Mouse (Mus musculus): ENCODE measurements around the gene Prpsap2. TPM values are rescaled to one million over a fixed set of nuclear protein-coding genes. Genes with fewer than 3 reads are reported as not detected.

Prpsap2 gene
- polyA plus RNA-seq, 1 experiment from 2014 or later, result 31.3 TPM

DNA sequence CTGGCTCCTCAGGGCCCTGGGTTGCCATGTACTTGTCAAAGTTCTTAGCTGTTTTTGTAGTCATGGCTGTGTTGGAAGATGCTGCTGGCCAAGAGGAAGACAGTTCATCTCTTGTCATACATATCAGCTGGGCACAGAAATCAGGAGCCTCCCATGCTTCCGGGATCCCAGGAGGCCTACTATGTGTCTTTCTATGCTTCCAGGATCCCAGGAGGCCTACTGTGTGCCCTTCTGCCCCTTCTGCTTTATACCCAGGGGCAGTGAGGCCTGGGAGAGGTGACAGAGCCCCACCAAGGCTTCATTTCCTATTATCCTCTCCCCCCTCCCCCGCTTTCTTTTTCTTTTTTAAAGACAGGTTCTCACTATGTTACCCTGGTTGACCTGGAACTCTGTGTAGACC lies 56.3 kb downstream of the Prpsap2 start:
- no peaks in the 10 kb centered on the region for H3K36me3 ChIP-seq (ENCODE audit: control insufficient read depth, insufficient read depth, low read length)
- H3K27me3 ChIP-seq (ENCODE audit: control insufficient read depth, insufficient read depth, low read depth, low read length), result no peaks in the 10 kb centered on the region
- no peak overlapping the region for H3K4me2 ChIP-seq (ENCODE audit: low read depth, low read length)
- H3K4me1 ChIP-seq (replicated peaks; ENCODE audit: control insufficient read depth, insufficient read depth, low read length), result no peaks in the 10 kb centered on the region
- H3K4me3 ChIP-seq (ENCODE audit: low read length), result no peak overlapping the region
- ATAC-seq (ENCODE audit: low read depth), result no peak
- H3K9me3 ChIP-seq (ENCODE audit: control insufficient read depth, low read length), result no peaks in the 10 kb centered on the region
- WGBS, result 83% methylated on average over 2 of the region's 2 CpGs
- H3K9ac ChIP-seq (ENCODE audit: low read length), result no peak overlapping the region
- H3K27ac ChIP-seq (ENCODE audit: low read length), result no peak overlapping the region

DNA sequence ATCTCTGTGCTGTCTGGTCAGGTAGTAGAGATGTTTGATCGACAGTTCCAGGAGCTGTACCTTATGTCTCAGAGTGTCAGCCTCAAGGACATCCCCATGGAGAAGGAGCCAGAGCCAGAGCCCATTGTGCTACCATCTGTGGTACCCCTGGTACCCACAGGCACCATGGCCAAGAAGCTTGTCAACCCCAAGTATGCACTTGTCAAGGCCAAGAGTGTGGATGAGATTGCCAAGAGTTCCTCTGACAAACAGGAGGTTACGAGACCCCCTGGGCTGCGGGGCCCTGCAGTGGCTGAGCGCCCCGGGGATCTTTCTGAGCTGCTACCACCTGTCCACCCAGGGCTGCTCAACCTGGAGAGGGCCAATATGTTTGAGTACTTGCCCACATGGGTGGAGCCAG lies 59.4 kb downstream of the Prpsap2 start:
- no peak overlapping the region for H3K27ac ChIP-seq (ENCODE audit: low read length)
- H3K4me3 ChIP-seq (ENCODE audit: low read length), result no peak overlapping the region
- no peak overlapping the region for H3K4me2 ChIP-seq (ENCODE audit: low read depth, low read length)
- H3K27me3 ChIP-seq (ENCODE audit: control insufficient read depth, insufficient read depth, low read depth, low read length), result no peaks in the 10 kb centered on the region
- no peak overlapping the region for H3K9ac ChIP-seq (ENCODE audit: low read length)
- H3K36me3 ChIP-seq (ENCODE audit: control insufficient read depth, insufficient read depth, low read length), result no peaks in the 10 kb centered on the region
- 96% methylated on average over 5 of the region's 5 CpGs for WGBS
- ATAC-seq (ENCODE audit: low read depth), result no peak
- no peaks in the 10 kb centered on the region for H3K4me1 ChIP-seq (replicated peaks; ENCODE audit: control insufficient read depth, insufficient read depth, low read length)
- H3K9me3 ChIP-seq (ENCODE audit: control insufficient read depth, low read length), result no peaks in the 10 kb centered on the region

DNA sequence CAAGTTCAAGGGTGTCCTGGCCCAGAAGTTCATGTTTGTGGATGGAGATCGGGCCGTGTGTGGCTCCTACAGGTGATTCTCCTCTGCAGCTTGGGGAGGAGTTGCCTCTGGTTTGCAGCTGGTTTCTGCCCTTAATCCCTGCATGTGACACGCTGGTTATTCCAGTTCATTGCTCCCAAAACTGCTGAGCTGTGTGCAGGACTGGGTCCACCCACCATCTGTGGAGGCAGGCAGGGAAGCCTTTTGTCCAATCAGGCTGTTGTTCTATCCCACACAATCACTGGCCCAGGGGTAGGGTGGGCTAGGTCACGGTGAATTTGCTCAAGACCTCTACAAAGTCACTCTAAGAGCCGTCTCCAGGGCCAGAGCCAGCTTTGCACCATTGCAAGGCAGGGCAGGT lies 60.2 kb downstream of the Prpsap2 start:
- no peak overlapping the region for H3K27ac ChIP-seq (ENCODE audit: low read length)
- WGBS, result 82% methylated on average over 5 of the region's 5 CpGs

DNA sequence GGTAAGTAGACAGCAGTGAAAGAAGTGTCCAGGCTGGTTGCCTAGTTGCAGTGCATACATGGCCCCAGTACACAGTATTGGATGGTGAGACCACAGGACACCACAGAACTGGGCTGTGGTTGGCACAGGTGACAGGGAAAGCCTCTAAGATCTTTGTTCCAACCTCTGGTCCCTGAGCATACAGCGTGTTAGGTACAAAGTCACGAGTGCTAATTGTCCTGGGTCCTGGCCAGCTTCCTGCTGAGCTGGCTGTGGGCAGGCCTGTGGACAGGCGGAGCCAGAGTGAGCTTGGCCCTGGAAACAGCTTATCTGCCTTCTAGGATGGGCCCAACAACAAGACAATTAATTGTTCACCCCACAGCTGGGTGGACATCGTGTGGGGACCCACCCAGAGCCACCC lies 62.0 kb downstream of the Prpsap2 start:
- H3K36me3 ChIP-seq (ENCODE audit: control insufficient read depth, insufficient read depth, low read length), result no peaks in the 10 kb centered on the region
- H3K4me3 ChIP-seq (ENCODE audit: low read length), result no peak overlapping the region
- H3K4me2 ChIP-seq (ENCODE audit: low read depth, low read length), result no peak overlapping the region
- no peaks in the 10 kb centered on the region for H3K27me3 ChIP-seq (ENCODE audit: control insufficient read depth, insufficient read depth, low read depth, low read length)
- no peaks in the 10 kb centered on the region for H3K9me3 ChIP-seq (ENCODE audit: control insufficient read depth, low read length)
- no peak overlapping the region for H3K9ac ChIP-seq (ENCODE audit: low read length)
- H3K4me1 ChIP-seq (replicated peaks; ENCODE audit: control insufficient read depth, insufficient read depth, low read length), result no peaks in the 10 kb centered on the region
- no peak for ATAC-seq (ENCODE audit: low read depth)
- no peak overlapping the region for H3K27ac ChIP-seq (ENCODE audit: low read length)
- 58% methylated on average over 4 of the region's 4 CpGs for WGBS

More for the DNA sequence above, 60.2 kb downstream of the Prpsap2 start:
- Histone ChIP-seq H3K27me3 (ENCODE audit: control insufficient read depth, insufficient read depth, low read depth, low read length) (no peaks in the 10 kb centered on the region), H3K4me2 (ENCODE audit: low read depth, low read length) (no peak overlapping the region), H3K9me3 (ENCODE audit: control insufficient read depth, low read length) (no peaks in the 10 kb centered on the region), H3K4me3 (ENCODE audit: low read length) (no peak overlapping the region), H3K36me3 (ENCODE audit: control insufficient read depth, insufficient read depth, low read length) (no peaks in the 10 kb centered on the region), H3K9ac (ENCODE audit: low read length) (no peak overlapping the region), H3K4me1 (replicated peaks; ENCODE audit: control insufficient read depth, insufficient read depth, low read length) (no peaks in the 10 kb centered on the region)
- ATAC-seq (ENCODE audit: low read depth), result no peak

DNA sequence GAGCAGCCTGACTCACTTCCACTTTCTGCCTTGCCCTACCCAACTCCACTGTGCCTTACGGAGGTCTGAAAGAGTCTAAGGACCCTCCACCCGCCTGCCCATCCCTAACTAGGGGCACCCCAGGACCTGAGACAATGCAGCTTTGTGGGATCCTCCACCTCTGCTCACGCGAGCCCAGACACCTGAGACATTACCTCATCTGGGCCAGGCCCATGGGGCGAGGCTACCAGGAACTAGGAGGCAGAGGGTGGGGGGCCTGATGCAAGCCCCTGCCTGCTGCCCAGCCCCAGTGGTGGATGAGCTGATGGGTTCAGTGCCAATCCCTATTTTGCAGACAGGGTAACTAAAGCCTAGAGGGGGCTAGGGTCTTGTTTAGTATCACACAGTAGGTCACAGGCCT lies 62.4 kb downstream of the Prpsap2 start:
- H3K27ac ChIP-seq (ENCODE audit: low read length), result no peak overlapping the region
- no peaks in the 10 kb centered on the region for H3K4me1 ChIP-seq (replicated peaks; ENCODE audit: control insufficient read depth, insufficient read depth, low read length)
- no peaks in the 10 kb centered on the region for H3K9me3 ChIP-seq (ENCODE audit: control insufficient read depth, low read length)
- H3K4me3 ChIP-seq (ENCODE audit: low read length), result no peak overlapping the region
- no peak overlapping the region for H3K4me2 ChIP-seq (ENCODE audit: low read depth, low read length)
- no peak for ATAC-seq (ENCODE audit: low read depth)
- H3K36me3 ChIP-seq (ENCODE audit: control insufficient read depth, insufficient read depth, low read length), result no peaks in the 10 kb centered on the region
- 62% methylated on average over 5 of the region's 5 CpGs for WGBS
- no peak overlapping the region for H3K9ac ChIP-seq (ENCODE audit: low read length)
- H3K27me3 ChIP-seq (ENCODE audit: control insufficient read depth, insufficient read depth, low read depth, low read length), result no peaks in the 10 kb centered on the region

DNA sequence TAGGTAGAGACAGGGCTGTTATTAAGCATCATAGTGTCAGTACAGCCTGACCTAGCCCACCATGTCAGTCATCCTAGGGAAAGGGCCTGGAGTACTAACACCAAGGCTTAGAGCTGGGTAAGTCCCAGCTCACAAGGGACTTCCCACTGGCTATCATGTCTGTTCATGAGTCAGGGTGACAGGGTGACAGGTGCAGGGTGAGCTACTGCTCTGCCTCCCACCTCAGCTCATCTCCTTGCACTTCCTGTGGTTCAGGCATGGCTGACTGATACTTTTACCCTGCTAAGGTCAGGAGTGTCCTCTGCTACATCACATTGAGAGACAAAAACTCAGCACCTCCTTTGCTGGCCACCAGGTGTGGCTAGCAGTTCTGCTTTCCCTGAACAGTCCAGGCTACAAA lies 63.0 kb downstream of the Prpsap2 start:
- Histone ChIP-seq H3K27me3 (ENCODE audit: control insufficient read depth, insufficient read depth, low read depth, low read length) (no peaks in the 10 kb centered on the region), H3K4me1 (replicated peaks; ENCODE audit: control insufficient read depth, insufficient read depth, low read length) (no peaks in the 10 kb centered on the region), H3K9ac (ENCODE audit: low read length) (no peak overlapping the region), H3K9me3 (ENCODE audit: control insufficient read depth, low read length) (no peaks in the 10 kb centered on the region), H3K36me3 (ENCODE audit: control insufficient read depth, insufficient read depth, low read length) (no peaks in the 10 kb centered on the region), H3K4me3 (ENCODE audit: low read length) (no peak overlapping the region), H3K27ac (ENCODE audit: low read length) (no peak overlapping the region), H3K4me2 (ENCODE audit: low read depth, low read length) (no peak overlapping the region)
- no peak for ATAC-seq (ENCODE audit: low read depth)

DNA sequence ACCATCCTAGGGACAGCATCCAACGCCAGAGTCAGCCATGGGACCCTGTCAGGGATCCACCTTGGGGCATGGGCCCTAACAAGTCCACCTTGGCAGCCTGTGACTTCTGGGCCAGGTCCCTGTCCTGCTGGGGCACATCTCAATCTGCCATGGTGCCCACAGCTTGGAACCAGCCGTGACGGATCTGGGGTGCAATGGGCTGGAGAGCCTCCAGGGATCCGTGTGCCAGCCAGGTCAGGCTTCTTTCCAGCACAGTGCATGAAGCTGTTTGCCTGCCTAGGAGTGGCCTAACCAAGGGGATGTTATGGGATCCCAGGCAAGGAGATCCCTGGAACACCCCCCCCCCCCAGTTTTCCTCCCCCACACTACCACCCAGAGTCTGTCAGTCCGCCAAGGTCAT lies 68.9 kb downstream of the Prpsap2 start:
- H3K27ac ChIP-seq (ENCODE audit: low read length), result no peak overlapping the region
- H3K27me3 ChIP-seq (ENCODE audit: control insufficient read depth, insufficient read depth, low read depth, low read length), result no peaks in the 10 kb centered on the region
- 87% methylated on average over 5 of the region's 5 CpGs for WGBS
- H3K4me3 ChIP-seq (ENCODE audit: low read length), result no peak overlapping the region
- H3K4me2 ChIP-seq (ENCODE audit: low read depth, low read length), result no peak overlapping the region
- no peak overlapping the region for H3K9ac ChIP-seq (ENCODE audit: low read length)
- H3K4me1 ChIP-seq (replicated peaks; ENCODE audit: control insufficient read depth, insufficient read depth, low read length), result no peaks in the 10 kb centered on the region
- no peaks in the 10 kb centered on the region for H3K36me3 ChIP-seq (ENCODE audit: control insufficient read depth, insufficient read depth, low read length)
- no peaks in the 10 kb centered on the region for H3K9me3 ChIP-seq (ENCODE audit: control insufficient read depth, low read length)
- ATAC-seq (ENCODE audit: low read depth), result no peak

DNA sequence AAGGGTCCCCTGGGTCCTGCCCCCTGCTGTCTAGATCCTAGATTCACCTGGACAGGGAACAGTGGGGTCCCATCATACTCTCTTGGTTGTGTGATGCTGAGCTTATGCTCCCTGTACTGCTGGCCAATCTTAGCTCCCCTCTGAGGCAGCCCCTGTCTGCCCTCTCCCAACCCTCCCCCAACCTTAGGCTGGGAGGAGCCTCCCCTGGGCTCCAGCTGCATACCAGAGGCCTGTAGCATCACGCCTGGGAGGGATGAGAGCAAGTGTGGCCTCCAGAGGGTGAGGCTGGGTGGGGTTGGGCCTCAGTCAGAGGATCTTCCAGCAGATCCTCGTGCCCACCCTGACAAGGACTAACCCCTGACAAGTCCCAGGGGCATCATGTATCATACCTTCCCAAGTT lies 74.3 kb downstream of the Prpsap2 start:
- Histone ChIP-seq H3K4me3 (ENCODE audit: low read length) (no peak overlapping the region), H3K4me1 (replicated peaks; ENCODE audit: control insufficient read depth, insufficient read depth, low read length) (peaks cover 10% of the 10 kb centered on the region; the same call in 1 of the 2 replicates), H3K9ac (ENCODE audit: low read length) (no peak overlapping the region), H3K27ac (ENCODE audit: low read length) (no peak overlapping the region), H3K9me3 (ENCODE audit: control insufficient read depth, low read length) (no peaks in the 10 kb centered on the region), H3K27me3 (ENCODE audit: control insufficient read depth, insufficient read depth, low read depth, low read length) (peaks cover 28% of the 10 kb centered on the region), H3K4me2 (ENCODE audit: low read depth, low read length) (no peak overlapping the region), H3K36me3 (ENCODE audit: control insufficient read depth, insufficient read depth, low read length) (no peaks in the 10 kb centered on the region)
- ATAC-seq (ENCODE audit: low read depth), result no peak
- WGBS, result 45% methylated on average over 2 of the region's 2 CpGs

DNA sequence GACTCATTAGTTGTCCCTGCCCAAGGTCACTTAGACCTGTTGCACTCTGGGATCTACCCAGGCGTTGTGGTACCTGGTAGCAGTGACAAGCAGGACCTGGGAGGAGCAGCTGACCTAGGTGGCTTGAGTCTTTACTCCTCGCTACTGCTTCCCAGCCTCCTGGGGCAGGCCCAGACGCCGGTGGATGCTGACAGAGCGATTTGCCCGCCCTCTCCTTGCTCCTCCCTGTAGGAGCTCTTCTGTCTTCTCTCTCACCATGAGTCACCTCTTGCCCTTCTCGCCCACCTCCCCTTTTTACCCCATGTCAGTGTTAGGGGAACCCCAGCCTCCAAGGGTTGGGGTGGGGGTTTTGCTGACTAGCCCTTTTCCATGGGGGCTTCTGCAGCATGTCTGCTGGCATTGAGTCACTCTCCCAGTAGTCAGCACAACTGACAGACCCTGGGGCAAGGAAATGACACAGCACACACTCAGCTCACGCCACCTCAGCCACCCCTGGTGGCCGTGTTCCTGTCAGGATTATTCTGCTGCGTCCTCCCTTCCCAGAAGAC lies 74.9 kb downstream of the Prpsap2 start:
- ATAC-seq (ENCODE audit: low read depth), result no peak
- no peak overlapping the region for H3K4me3 ChIP-seq (ENCODE audit: low read length)
- no peaks in the 10 kb centered on the region for H3K36me3 ChIP-seq (ENCODE audit: control insufficient read depth, insufficient read depth, low read length)
- H3K4me1 ChIP-seq (replicated peaks; ENCODE audit: control insufficient read depth, insufficient read depth, low read length), result peaks cover 10% of the 10 kb centered on the region; the same call in 1 of the 2 replicates
- WGBS, result 56% methylated on average over 10 of the region's 10 CpGs
- H3K27ac ChIP-seq (ENCODE audit: low read length), result no peak overlapping the region
- no peak overlapping the region for H3K9ac ChIP-seq (ENCODE audit: low read length)
- no peak overlapping the region for H3K4me2 ChIP-seq (ENCODE audit: low read depth, low read length)
- H3K27me3 ChIP-seq (ENCODE audit: control insufficient read depth, insufficient read depth, low read depth, low read length), result peaks cover 30% of the 10 kb centered on the region
- no peaks in the 10 kb centered on the region for H3K9me3 ChIP-seq (ENCODE audit: control insufficient read depth, low read length)

DNA sequence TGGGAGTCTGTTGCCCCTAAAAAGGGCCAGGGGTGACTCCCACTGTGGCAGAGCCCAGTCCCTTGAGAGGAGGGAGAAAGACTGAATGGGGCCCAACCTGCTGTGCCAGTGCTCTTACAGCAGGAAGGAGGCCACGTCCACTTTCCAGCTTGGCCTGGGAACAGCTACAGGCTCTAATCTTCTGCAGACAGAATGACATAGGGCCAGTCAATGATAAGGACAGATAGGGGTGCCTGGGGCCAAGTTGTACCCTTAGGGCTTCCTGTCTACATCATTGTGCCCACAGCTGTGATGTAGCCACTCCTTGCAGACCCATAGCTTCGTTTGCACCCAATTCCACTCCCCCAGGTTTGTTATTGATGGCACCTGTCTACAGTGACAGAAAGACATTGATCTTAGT lies 75.7 kb downstream of the Prpsap2 start:
- H3K4me3 ChIP-seq (ENCODE audit: low read length), result no peak overlapping the region
- H3K9ac ChIP-seq (ENCODE audit: low read length), result no peak overlapping the region
- no peak for ATAC-seq (ENCODE audit: low read depth)
- peaks cover 10% of the 10 kb centered on the region; the same call in 1 of the 2 replicates for H3K4me1 ChIP-seq (replicated peaks; ENCODE audit: control insufficient read depth, insufficient read depth, low read length)
- H3K27me3 ChIP-seq (ENCODE audit: control insufficient read depth, insufficient read depth, low read depth, low read length), result peaks cover 30% of the 10 kb centered on the region
- no peaks in the 10 kb centered on the region for H3K36me3 ChIP-seq (ENCODE audit: control insufficient read depth, insufficient read depth, low read length)
- no peak overlapping the region for H3K27ac ChIP-seq (ENCODE audit: low read length)
- no peak overlapping the region for H3K4me2 ChIP-seq (ENCODE audit: low read depth, low read length)
- no peaks in the 10 kb centered on the region for H3K9me3 ChIP-seq (ENCODE audit: control insufficient read depth, low read length)
- 39% methylated on average over 2 of the region's 2 CpGs for WGBS
